Mouse (Mus musculus) layer of hippocampus, adult 18-20 months (tissue): ENCODE measurements around the gene Ndufaf8. TPM values are rescaled to one million over a fixed set of nuclear protein-coding genes. Genes with fewer than 3 reads are reported as not detected.

Source experiments
- DNase-seq, 2 experiments: peaks; one replicate each; pipeline ENCODE4 v3.0.0; 2022; ENCODE audit warnings: low spot score in 2 of 2
- microRNA-seq, 2 experiments: library from miRNA; unstranded; fragments of <30 nt; microRNA quantifications; one replicate each; pipeline ENCODE4 v1.2.0; 2021
- total RNA-seq, 2 experiments: library from RNA; stranded (reverse); gene quantifications; 2 replicates each; pipeline ENCODE4 v1.2.3; 2021

Ndufaf8 gene
- total RNA-seq, 2 experiments from 2014 or later: 38.6 to 39.3 TPM

DNA sequence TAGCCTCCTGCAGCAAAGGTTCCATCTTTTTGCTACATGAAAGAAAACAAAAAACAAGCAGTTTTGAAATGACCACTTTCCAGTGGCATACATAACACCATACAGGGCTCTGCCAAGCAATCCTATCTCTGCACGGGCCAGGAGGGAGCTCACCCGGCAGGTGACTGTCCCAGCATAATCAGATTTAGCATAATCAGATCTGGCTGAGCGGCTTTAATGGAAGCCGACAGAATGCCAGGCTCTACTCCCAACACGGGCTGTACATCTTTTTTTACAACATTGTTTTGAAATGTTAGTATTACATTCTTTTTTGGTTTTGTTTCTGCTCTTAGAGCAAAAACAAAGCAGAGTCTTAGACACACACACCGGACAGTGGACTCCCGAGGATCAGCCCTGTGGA is 30.6 kb downstream of the Ndufaf8 start:
- DNase-seq: no peak

DNA sequence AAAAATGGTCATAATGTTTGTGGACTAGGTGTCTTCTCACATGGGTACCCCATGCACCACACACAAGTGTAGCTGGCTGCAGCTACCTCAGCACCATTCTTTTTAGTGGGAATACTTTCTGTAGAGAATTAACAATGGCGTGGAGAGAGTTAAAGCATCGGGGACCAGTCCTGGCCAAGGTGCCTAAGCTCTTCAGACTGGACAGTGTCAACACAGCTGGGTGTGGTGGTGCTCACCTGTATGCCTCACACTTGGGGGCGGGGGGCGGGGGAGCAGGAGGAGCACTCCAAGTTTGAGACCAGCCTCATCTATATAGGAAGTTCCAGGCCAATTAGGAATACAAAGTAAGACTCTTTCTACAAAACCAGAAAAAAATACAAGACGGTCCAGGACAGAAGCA is 35.4 kb downstream of the Ndufaf8 start:
- DNase-seq: no peak

DNA sequence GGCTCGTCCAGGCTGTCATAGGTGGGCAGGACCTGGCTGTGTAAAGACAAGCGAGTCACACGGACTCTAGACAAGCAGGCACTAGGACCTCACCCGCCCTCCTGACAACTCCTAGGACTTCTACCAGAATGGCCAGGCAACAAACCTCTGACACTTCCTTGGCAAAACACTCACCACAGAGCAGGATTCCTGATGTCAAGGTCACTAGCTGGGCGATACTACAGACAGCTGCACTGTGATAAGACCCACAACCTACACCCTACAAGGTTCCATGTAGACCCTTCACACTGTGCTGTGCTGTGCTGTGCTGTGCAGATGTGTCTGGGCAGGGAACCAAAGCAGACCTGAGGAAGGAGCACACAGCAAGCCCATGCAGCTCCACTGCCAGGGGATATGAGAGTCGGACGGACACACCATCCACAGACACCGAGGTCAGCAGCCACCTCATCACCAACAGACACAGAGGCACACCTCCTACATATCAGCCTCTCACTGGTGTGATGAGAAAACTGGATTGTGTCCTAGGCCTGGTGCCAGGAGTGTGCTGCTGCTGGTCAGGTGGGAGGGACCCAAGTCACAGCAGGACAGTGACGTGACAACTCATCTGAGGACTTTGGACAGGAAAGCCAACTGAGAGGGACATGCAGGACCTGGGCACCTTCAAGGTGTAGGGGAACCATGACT is 36.3 kb downstream of the Ndufaf8 start:
- DNase-seq: no peak

DNA sequence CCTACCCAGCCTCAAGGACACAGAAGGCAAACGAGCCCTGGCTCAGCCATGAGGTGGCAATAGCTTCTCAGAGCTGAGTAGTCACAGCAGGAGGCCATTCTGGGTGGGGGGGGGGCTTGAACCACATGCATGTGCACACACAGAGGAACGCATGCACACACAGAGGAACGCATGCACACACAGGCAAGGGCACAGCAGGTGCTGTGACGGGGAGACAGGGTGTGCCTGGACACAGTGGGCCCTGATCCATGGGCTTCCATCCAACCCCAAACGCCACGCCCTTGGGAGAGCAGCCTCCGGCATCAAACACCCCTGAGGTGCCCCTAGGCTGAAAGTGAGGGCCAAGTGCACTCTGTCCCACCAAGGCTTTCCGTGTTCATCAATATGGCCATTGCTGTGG is 37.5 kb downstream of the Ndufaf8 start:
- no peak for DNase-seq

DNA sequence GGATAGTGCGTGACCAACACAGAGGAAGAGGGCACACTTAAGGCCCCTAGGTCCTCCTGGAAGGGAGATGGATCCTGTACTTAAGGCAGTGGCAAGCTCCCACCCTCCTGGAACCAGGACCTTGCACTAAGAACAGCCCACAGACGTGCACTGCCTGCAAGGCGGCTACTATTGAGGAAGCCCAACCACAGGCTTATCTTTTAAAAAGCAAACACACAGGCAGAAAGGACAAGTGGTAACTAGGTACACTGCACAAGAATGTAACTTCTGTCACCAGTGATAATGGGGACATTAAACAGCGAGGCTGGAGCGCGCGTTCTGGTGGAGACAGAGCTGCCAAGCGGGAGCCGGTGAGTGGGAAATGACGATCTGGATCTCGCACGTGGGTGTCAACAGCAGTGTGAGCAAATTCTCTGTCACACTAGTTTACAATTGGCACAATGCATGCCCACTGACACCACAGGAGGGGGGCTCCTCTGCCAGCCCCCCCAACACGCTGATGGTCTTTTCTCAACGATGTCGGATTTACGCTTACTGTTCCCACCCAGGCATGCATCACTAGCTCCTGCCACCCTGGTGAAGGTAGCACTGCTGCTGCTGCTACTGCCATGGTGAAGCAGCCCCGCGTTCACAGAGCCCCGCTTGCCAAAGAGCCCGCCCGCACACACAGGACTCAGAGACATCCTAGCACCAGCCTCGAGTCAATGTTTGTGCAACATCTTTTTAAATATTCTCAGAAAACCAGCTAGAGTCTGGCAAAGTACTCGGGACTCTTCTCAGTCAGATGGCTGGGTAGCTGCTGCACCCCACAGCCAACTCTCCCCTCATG is 38.3 kb downstream of the Ndufaf8 start:
- DNase-seq: peak; percentile 84 to 92

DNA sequence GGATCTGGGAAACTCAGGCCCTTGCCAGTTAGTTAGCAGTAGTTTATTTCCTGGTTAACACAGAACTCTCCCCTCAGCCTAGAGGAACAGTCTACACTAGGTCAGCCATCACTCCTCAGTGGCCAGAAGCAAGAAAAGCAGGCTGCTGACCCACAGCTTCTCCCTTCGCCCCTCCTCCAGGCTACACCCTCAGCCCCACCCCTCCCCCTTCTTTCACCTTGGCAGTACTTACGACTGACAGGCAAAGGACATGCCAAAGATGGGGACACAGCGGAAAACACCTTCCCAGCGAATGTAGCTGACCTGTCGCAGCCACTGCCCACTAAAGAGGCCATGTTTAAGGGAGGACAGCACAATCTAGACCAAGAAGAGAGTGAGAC is 38.9 kb downstream of the Ndufaf8 start:
- DNase-seq: no peak

DNA sequence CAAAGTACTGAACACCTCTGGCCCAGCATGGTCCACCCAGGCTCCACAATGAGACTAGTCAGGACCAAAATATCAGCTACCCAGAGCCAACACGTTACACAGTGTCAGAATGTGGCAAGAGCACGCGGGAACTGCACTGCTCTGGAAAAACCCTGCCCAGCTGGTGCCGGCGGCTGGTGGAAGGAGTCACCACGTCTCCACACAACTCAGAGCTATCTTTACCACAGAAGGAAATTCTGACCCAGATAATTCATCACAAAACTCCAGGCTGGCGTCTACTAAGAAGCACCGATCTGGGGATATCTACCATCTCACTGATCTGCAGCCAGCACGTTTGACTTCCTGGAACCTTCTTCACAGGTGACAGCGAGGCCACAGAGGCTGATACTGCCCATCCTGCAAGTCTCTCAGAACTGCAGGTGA is 40.6 kb downstream of the Ndufaf8 start:
- DNase-seq: no peak

DNA sequence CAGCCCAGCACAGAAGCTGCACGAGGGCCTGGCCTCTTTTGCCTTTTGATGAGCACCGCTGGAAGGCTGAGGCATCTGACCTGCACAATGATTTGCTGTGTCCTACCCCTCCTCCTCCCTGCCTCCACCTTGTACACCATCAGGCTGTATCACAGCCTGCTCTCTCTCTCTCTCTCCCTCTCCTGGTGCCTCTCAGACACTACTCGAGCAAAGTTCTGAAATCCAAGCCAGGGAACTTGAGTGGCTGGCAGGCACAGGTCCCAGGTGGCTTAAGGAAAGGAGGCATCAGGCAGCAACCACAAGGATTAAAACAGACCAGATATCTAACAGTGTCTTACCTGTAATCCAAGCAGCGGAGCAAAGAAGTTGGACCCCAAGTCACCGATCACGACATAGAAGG is 41.5 kb downstream of the Ndufaf8 start:
- no peak for DNase-seq

DNA sequence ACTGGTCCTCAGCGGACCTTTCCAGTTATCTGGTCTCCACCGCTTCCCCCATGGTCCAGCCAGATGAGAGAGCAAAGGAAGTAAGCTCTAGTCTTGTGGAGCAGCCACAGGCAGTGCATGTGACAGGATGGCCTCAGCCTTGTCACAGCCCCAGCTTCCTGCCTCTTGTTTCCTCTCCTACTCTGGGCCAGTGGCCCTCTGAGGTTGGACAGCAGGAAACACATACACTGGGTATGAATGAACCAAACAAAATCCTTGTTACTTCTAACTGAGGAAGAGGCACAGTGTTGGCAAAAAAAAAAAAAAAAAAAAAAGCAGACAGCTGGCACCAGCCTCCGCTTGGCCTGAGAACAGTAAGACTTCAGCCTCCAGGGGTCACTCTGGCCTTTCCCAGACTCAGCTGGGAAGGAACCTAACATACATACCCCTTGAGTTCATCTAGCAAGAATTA is 43.9 kb downstream of the Ndufaf8 start:
- no peak for DNase-seq

DNA sequence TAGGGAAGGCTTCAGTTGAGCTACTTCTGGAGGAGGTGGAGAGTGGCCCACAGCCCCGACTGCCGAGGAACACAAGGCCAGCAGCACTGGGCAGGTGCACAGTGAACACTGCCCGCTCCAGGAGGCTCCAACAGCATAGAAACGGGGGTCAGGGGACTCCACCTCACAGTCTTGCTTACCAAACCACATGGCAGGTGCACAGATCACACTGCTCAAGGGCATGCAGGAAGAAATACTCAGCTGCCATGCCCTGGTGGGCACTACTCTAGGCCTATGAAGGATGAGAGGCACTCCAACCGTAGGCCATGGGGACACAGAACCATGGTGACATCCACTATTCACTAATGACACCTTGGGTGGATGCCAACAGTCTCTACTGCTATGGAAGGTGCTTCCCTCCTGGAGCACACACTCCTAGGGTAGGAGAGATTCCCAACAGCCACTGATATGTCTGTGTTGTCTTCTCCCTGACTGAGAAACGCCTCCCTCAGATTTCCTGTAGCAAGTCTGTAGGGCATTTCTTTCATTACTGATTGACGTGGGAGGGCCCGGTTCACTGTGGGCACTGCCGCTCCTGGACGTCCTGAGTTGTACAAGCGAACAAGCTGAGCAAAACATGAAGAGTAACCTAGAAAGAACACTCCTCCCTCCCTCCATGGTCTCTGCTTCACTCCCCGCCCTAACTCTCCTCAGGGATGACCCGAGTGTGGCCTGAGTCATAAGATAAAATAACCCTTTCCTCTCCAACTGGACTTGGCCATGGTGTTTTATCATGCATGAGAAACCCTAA is 45.2 kb downstream of the Ndufaf8 start:
- no peak for DNase-seq

DNA sequence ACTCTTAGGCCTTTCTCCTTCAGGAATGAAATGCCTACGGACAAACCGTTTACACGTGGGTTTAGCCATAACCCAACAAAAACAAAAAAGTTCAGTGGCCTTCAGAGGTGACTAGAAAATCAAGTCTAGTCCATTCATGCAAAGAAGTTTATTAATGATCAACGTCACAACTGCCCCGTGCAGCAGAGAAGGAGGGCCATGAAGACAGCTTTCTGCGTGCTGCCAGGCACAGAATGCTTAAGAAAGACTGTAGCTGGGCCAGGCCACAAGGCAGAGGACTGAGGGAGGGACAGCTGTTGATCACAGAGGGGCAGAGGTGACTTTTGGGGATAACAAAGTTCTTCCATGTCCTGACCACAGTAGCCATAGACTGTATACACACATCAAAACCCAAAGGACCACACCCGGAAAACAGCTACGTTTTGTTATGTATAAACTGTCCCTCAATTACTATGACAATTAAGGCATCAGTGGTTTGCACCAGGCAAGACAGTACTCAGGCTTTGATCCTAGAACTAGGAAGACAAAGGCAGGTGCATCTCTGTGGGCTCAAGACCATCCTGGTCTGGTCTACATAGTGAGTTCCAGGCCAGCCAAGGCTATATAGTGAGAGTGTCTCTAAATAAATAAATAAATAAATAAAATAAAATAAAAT is 49.6 kb downstream of the Ndufaf8 start:
- no peak for DNase-seq

DNA sequence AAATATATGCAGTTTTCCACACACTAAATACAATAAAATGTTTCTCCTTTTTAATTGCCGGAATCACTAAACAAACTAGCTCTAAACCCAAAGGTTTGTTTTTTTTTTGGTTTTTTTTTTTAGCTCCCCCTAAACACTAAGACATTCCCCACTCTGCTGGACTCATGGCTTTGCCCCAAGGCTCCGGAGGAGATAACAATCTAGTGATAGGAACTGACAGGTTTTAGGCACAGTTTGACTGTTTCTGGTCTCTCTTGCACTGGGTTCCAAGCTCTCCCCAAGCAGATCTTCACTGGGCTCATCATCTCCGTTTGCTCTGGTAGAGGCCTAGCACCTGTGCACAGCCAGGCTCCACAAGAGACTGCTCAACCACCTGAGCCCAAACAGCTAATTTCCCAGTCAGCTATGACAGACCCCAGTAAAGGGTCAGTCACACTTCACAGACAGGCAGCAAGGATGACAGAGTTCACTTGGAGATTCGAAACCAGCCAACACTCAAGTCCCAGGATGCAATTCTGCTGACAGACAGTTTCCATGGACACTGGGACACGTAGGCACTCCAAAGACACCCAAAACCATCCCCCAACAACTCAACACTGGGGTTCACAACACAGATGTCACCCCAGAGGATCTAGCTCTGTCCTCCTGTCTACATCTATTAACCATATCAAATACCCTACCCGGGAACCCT is 50.9 kb downstream of the Ndufaf8 start:
- no peak for DNase-seq

Small RNA genes within 50 kb of the gene (microRNA-seq; reads per million reads assigned to microRNA genes)
- 0 to 0.20 reads per million in 2 experiments for gene Gm25948

Other genes starting within 250 kb of the Ndufaf8 start
- gene Chmp6, start 185.5 kb upstream of the Ndufaf8 start, total RNA-seq: 10 to 100 TPM; 33.7 to 36.0 TPM
- gene Baiap2, start 156.2 kb upstream of the Ndufaf8 start, total RNA-seq: 100 to 1,000 TPM; 257 to 261 TPM
- gene Aatk, start 51.8 kb upstream of the Ndufaf8 start, total RNA-seq: 100 to 1,000 TPM; 205 to 215 TPM
- 10 to 100 TPM; 31.7 to 32.5 TPM for gene Cep131, start 12.1 kb upstream of the Ndufaf8 start, total RNA-seq
- 10 to 100 TPM; 13.9 to 17.9 TPM for gene Tepsin, start 197 bp upstream of the Ndufaf8 start, total RNA-seq
- 10 to 100 TPM; 81.4 to 86.5 TPM for gene Slc38a10, start 52.4 kb downstream of the Ndufaf8 start, total RNA-seq
- 10 to 100 TPM; 17.6 to 19.0 TPM for gene Bahcc1, start 134.0 kb downstream of the Ndufaf8 start, total RNA-seq
- gene Actg1, start 249.6 kb downstream of the Ndufaf8 start, total RNA-seq: 1,000 to 10,000 TPM; 1,279 to 1,291 TPM